Mouse (Mus musculus) skeletal muscle tissue, adult 2 months (tissue): ENCODE results near the gene Ensa.

Experiments
- DNase-seq: peaks from one replicate; pipeline ENCODE4 v3.0.0-alpha.2; 2012; ENCODE audit warnings: low read depth, low spot score

Ensa gene

GRCm38 (mm10) chr3:95679551-95679950 lies 54.8 kb downstream of the Ensa start:
- no peak for DNase-seq

GRCm38 (mm10) chr3:95680673-95681072 lies 55.9 kb downstream of the Ensa start:
- no peak for DNase-seq

DNA sequence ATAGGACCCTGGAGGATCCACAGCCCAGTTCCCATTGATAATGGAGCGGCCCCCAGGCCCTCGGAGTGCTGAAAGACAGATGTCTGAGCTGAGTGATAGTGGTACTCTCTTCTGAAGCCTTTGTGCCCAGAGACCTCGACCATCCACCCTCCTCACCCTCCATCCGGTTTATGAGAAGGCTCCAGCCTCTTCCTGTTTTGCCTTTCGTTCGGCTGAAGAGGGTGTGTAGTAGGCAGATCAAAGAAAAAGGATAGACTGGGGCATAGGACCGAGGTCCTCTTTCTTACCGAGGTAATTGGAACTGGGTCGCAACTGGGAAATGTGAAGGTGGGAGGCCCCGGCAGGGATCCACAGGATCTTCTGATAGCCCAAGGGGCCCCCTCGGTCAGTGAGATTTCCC lies 56.6 kb downstream of the Ensa start:
- DNase-seq = no peak
